Mouse (Mus musculus) embryonic facial prominence, embryonic 11.5 days (tissue): ENCODE data around the gene Pou2f3. TPM values are rescaled to one million over a fixed set of nuclear protein-coding genes. Genes with fewer than 3 reads are reported as not detected.

Source experiments
- ATAC-seq: fragments of 200-750 bp; cut with Nextera tagmentation; replicated peaks from 2 replicates; pipeline ENCODE4 v1.8.0; 2017; ENCODE audit warnings: low read depth; ENCODE audit not compliant: insufficient number of reproducible peaks, low FRiP score, low TSS enrichment
- DNase-seq: peaks from one replicate; pipeline ENCODE4 v3.0.0-alpha.2; 2015; ENCODE audit warnings: low spot score
- H3K27ac ChIP-seq: fragments of 300-500 bp; sonication (generic); replicated peaks from 2 replicates; pipeline ENCODE4 v1.5.1; 2014; ENCODE audit warnings: mild to moderate bottlenecking, low read depth, low read length, control low read depth
- H3K27me3 ChIP-seq: fragments of 300-500 bp; sonication (generic); 2 replicates; pipeline ENCODE4 v1.6.1; 2014; ENCODE audit warnings: mild to moderate bottlenecking, low read length, moderate library complexity, mixed read lengths; ENCODE audit not compliant: control insufficient read depth, insufficient read depth
- H3K36me3 ChIP-seq: fragments of 300-500 bp; sonication (generic); replicated peaks from 2 replicates; pipeline ENCODE4 v1.6.1; 2014; ENCODE audit warnings: low read depth, mild to moderate bottlenecking, low read length, moderate library complexity, mixed read lengths; ENCODE audit not compliant: control insufficient read depth, insufficient read depth
- H3K4me1 ChIP-seq: fragments of 300-500 bp; sonication (generic); 2 replicates; pipeline ENCODE4 v1.6.1; 2014; ENCODE audit warnings: low read length, mixed read lengths; ENCODE audit not compliant: control insufficient read depth, insufficient read depth
- H3K4me2 ChIP-seq: fragments of 300-500 bp; sonication (generic); 2 replicates; pipeline ENCODE4 v1.6.1; 2014; ENCODE audit warnings: low read depth, mild to moderate bottlenecking, control low read depth, low read length, moderate library complexity
- H3K4me3 ChIP-seq: fragments of 300-500 bp; sonication (generic); 2 replicates; pipeline ENCODE4 v1.5.1; 2014; ENCODE audit warnings: low read depth, low read length, control low read depth
- H3K9ac ChIP-seq: fragments of 300-500 bp; sonication (generic); replicated peaks from 2 replicates; pipeline ENCODE4 v1.6.1; 2014; ENCODE audit warnings: mild to moderate bottlenecking, control low read depth, low read length
- H3K9me3 ChIP-seq: fragments of 300-500 bp; sonication (generic); replicated peaks from 2 replicates; pipeline ENCODE4 v1.6.1; 2016; ENCODE audit warnings: mild to moderate bottlenecking, low read length, inconsistent platforms, mixed read lengths; ENCODE audit not compliant: control insufficient read depth
- WGBS: fragments of 180-500 bp; shearing (Covaris S2); extraction: QIAGEN DNeasy Blood & Tissue Kit; methylation state at CpG from one replicate; pipeline ENCODE4 v1.1.7; 2014; 5-methylcytosine and 5-hydroxymethylcytosine counted together
- polyA plus RNA-seq: library from polyadenylated mRNA; unstranded; fragments of >200 nt; fragmentation: Nextera tagmentation; extraction: Ambion mirVana; gene quantifications from 2 replicates; pipeline ENCODE4 v1.2.1, GENCODE M21; 2014

The Pou2f3 gene
- polyA plus RNA-seq, 1 experiment from 2014 or later = not detected

DNA sequence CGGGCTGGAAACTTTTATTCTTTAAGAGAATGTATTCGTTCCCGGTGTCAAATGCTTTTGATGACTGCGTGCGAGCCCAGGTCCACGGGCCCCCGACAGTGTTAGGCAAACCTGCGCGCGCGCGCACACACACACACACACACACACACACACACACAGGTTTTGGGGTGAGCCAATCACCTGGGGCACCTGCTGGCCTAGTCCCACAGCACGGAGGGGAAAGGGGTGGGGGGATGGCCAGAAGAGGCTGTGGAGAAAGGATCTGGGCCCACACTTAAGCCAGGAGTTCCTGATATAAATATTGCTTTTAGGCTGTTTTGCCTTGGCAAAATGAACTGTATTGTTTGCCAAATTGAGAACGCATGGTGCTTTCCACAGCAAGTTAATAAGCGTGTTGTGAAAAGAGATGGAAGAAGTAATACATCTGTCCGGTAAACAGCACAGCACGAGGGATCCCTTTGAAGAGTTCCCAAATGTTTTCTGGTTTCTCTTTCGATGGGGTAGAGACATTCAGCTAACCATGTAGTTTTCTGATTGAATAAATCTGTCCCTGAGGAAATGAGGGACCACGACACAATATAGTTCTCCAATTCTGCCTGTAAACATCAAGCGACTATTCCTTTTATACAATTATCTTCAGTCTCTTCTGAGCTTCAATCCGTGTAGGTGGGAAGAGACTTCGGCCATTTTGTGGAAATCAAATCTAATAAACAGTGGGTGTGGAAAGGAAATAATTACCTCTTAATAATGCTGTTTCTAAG lies 103.6 kb downstream of the Pou2f3 start:
- DNase-seq (no peak), ATAC-seq (peak; percentile 35; the same call in 1 of the 2 replicates)
- Histone ChIP-seq H3K9ac (peak overlapping the region; percentile 88), H3K36me3 (no peaks in the 10 kb centered on the region), H3K4me3 (peak overlapping the region; percentile 64), H3K27ac (0 out of 2 replicates have a peak overlapping the region, but pooled peaks have one; percentile 77), H3K9me3 (no peaks in the 10 kb centered on the region), H3K4me1 (no peaks in the 10 kb centered on the region; the same call in 1 of the 2 replicates), H3K4me2 (peak overlapping the region; percentile 63), H3K27me3 (no peaks in the 10 kb centered on the region)
- 24% methylated on average over 22 of the region's 22 CpGs for WGBS

DNA sequence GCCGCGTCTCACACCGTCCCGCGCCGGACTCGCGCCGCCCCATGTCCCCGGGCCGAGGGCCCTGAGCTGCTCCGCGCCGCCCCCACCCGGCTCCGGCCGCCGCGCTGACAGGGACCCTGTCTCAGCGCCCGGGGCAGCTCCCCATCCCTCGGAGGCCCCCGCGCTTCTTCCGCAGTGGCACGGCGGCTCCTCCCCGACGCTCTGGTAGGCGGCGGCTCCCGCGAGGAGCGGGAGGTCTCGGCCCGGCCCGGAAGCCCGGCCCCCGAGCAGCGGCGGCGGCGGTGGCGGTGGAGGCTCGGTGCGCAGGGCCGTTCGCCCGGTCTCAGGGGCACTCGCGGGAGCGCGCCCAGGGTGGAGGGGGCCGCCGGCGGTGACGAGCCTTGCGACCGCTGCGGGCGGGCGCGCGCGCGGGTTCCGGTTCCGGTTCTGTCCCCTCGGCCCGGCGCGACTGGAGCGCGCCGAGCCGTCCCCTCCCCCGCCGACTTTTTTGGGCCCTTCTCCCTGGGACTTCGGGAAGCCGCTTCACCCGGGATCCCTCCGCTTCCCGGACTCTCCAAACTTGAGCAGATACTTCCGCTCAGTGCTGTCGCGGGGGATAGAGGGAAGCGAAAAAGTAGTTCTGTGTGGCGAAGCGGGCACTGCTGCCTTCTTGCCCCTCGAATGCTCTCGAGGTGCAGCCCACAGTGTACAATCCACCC lies 104.4 kb downstream of the Pou2f3 start:
- peak overlapping the region; percentile 64 for H3K4me3 ChIP-seq
- ATAC-seq = peak; percentile 82
- H3K27ac ChIP-seq = peak overlapping the region; percentile 77
- no peaks in the 10 kb centered on the region for H3K9me3 ChIP-seq
- DNase-seq = peak; percentile 96
- peak overlapping the region; percentile 88 for H3K9ac ChIP-seq
- no peaks in the 10 kb centered on the region for H3K36me3 ChIP-seq
- H3K4me2 ChIP-seq = peak overlapping the region; percentile 63
- H3K27me3 ChIP-seq = no peaks in the 10 kb centered on the region
- under 1% methylated on average over 82 of the region's 91 CpGs for WGBS
- no peaks in the 10 kb centered on the region; the same call in 1 of the 2 replicates for H3K4me1 ChIP-seq

DNA sequence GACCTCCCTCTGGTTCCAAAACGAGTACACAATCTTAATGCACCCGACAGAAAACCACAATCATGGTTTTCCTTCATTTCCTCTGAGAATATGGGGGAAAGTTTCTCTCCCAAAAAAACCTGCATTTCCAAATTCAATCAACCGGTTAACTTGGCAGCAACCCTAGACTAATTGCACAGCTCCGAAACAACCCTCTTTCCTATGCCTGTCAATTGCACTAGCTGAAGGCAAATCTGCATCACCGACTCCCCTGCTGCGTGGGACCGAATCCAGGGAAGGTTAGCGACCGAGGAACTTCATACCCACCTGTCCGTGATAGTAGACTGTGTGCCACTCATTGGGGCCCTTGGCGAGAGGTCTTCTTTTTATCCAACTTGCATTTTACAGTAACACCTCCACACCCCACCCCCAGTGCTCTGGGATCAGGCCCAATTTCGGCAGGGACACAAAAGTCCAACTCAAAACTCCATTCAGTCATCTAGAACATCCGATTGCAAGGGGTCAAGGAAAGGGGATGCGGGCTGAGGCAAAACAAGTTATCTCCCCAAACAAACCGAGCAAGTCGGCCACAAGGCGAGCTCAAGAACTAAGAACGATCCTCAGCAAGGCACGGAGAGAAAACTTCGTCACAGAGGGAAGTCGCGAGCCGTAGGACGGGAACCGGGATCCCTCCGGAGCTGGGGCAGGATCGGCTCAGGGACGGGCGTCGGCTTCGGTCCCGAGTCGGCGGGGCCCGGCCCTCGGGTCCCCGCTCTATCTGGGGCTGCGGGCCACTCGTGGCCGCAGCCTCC lies 105.1 kb downstream of the Pou2f3 start:
- ATAC-seq = peak; percentile 3; the same call in 1 of the 2 replicates
- Histone ChIP-seq H3K27ac (peak overlapping the region; percentile 77), H3K4me3 (peak overlapping the region; percentile 64), H3K36me3 (no peaks in the 10 kb centered on the region), H3K4me2 (peak overlapping the region; percentile 63), H3K4me1 (no peaks in the 10 kb centered on the region; the same call in 1 of the 2 replicates), H3K9ac (peak overlapping the region; percentile 88), H3K27me3 (no peaks in the 10 kb centered on the region), H3K9me3 (no peaks in the 10 kb centered on the region)
- WGBS = under 1% methylated on average over 40 of the region's 40 CpGs
- DNase-seq = peak; percentile 57

DNA sequence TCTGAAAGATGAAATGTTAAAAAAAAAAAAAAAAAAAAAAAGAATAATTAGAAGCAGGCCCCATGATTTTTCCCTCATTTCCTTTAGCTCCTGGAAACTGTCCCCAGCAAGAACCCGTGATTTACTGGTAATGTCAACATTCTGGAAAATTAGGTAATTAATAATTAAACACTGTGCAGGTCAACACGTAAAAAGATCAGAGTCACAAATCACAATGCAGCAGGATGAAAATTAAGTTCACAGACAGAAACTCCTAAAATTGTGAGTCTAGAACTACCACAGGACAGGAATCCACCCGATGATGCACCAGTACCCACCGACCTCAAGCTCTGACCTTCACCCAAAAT lies 105.7 kb downstream of the Pou2f3 start:
- H3K9ac ChIP-seq = peak overlapping the region; percentile 88

DNA sequence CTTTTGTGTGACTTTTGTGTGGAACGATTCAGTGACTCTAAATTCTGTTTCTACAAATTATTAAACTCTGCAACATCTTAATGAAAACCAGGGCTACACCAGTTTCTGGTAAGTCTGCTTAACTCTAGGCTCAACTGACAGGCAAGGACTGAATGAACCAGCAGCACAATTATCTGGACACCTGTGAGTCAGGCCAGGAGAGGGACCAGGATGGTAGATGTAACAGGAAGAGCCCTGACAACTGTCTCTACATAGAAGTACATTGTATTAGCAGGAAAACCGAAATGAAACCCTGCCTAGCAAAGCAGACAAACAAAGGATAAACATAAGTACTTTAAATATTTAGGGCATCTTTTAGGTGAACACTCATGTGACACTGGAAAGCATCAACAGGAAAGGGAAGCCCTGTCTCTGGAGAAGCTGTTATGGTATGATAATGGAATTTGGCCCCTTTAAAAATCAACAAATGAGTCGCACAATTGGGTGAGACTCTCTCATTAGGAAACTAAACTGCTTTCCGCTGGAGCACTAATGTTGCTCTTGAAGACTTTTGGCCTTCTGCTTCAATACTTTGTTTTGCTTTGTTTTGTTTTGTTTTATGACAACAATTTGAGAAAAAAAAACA lies 106.4 kb downstream of the Pou2f3 start:
- Histone ChIP-seq H3K27me3 (no peaks in the 10 kb centered on the region), H3K9me3 (no peaks in the 10 kb centered on the region), H3K4me1 (no peaks in the 10 kb centered on the region; the same call in 1 of the 2 replicates), H3K4me2 (peak overlapping the region; percentile 63), H3K36me3 (no peaks in the 10 kb centered on the region), H3K4me3 (peak overlapping the region; percentile 64), H3K27ac (no peak overlapping the region), H3K9ac (no peak overlapping the region; the same call in 1 of the 2 replicates)
- WGBS = 36% methylated on average over 4 of the region's 4 CpGs
- DNase-seq (peak; percentile 27), ATAC-seq (no peak)

More for the DNA sequence above, 105.7 kb downstream of the Pou2f3 start:
- H3K27ac ChIP-seq = no peak overlapping the region
- H3K27me3 ChIP-seq = no peaks in the 10 kb centered on the region
- DNase-seq (no peak), ATAC-seq (no peak)
- peak overlapping the region; percentile 64 for H3K4me3 ChIP-seq
- H3K36me3 ChIP-seq = no peaks in the 10 kb centered on the region
- no peaks in the 10 kb centered on the region for H3K9me3 ChIP-seq
- WGBS = 3% methylated on average over 4 of the region's 4 CpGs
- no peaks in the 10 kb centered on the region; the same call in 1 of the 2 replicates for H3K4me1 ChIP-seq
- H3K4me2 ChIP-seq = peak overlapping the region; percentile 63

DNA sequence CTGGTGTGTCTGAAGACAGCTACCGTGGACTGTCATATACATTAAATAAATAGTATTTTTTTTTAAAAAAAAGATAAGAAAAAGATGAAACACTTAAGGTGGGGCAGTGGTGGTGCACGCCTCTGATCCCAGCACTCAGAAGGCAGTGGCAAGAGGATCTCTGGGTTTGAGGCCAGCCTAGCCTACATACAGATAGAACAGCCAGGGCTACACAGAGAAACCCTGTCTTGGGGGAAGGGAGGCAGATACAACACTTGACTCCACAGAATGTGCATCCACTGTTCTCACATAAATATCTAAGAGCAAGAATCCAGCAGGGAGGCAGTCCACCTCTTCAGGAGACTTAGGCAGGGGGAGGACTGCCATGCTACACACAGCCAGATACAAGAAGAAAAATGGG lies 107.2 kb downstream of the Pou2f3 start:
- Histone ChIP-seq H3K27me3 (no peaks in the 10 kb centered on the region), H3K9ac (0 out of 2 replicates have a peak overlapping the region, but pooled peaks have one; percentile 18), H3K36me3 (no peaks in the 10 kb centered on the region), H3K4me3 (0 out of 2 replicates have a peak overlapping the region, but pooled peaks have one; percentile 9), H3K4me2 (peak overlapping the region; percentile 20), H3K27ac (no peak overlapping the region), H3K4me1 (no peaks in the 10 kb centered on the region; the same call in 1 of the 2 replicates), H3K9me3 (no peaks in the 10 kb centered on the region)
- WGBS = 90% methylated on average over 2 of the region's 2 CpGs
- DNase-seq (no peak), ATAC-seq (no peak)

DNA sequence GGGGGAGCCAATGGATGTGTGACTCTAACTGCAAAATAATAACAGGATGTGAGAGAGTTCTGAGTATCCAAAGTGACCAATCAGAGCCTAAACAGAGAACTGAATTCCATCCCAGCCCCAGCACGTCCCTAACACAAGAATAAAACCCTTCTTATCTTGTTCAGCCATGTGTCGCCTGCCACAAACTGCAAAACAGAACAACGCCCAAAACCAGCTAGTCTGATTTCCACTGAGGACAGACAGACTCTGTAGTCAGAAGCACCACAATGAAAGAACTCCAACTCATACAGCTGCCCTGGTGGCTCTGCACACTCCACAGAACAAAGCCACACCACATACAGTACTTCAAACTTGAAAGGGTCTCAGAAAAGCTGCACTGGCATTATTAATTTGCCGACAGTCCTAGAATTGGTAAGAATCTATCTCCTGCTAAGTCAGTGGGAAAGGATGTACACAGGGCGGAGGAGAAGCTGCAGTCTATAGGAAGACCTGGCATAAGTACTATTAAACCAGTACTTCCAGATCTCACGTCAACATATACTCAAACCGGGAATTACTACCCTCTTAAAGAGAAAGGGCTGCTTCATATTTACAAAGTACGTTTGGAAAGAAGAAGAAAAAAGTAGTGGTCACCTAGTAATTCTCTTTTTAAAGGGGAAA lies 108.1 kb downstream of the Pou2f3 start:
- H3K4me3 ChIP-seq = no peak overlapping the region
- no peak for DNase-seq

More for the DNA sequence above, 108.1 kb downstream of the Pou2f3 start:
- H3K27me3 ChIP-seq = no peaks in the 10 kb centered on the region
- H3K27ac ChIP-seq = no peak overlapping the region
- H3K4me2 ChIP-seq = no peak overlapping the region
- H3K9me3 ChIP-seq = no peaks in the 10 kb centered on the region
- no peak overlapping the region for H3K9ac ChIP-seq
- no peaks in the 10 kb centered on the region; the same call in 1 of the 2 replicates for H3K4me1 ChIP-seq
- 76% methylated on average over 8 of the region's 8 CpGs for WGBS
- ATAC-seq = no peak
- no peaks in the 10 kb centered on the region for H3K36me3 ChIP-seq
